In the genomic region with DNA sequence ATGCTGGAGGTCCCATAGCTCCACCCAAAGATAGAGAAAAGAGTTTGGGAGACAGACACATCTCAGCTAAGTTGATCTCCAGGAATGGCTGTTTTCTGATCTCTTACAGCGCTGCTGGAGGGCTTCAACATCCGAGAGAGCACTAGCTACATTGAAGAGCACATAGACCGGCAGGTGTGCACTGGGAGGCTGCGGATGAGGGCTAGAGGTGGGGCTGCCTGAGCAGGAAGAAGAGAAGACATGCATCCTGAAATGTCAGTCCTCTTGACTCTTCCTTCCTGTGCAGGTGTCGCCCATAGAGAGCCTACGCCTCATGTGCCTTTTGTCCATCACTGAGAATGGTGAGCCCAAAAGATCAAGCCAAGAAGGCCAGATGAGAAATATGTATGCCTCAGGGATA, we compare ENCODE assay signal across 20 mouse cellular contexts. TPM values are rescaled to one million over a fixed set of nuclear protein-coding genes. Genes with fewer than 3 reads are reported as not detected.
"Had no signal": no experiment of that assay in that cellular context is flagged by ENCODE, and none has a peak within 500 bp of the region (broad histone marks: within the 10 kb centered on the region; RNA-seq: fewer than 3 reads in every experiment).

No protein-coding gene starts in this region.

- H3K9ac ChIP-seq: limb, embryonic 13.5 days; liver, embryonic 13.5 days; liver, postnatal 0 days; lung, embryonic 14.5 days; midbrain, embryonic 13.5 days; neural tube, embryonic 13.5 days had no signal

- ATAC-seq: hindbrain, postnatal 0 days; inflammation-experienced regulatory T-cells, adult 6 months; intestine, embryonic 16.5 days; liver, postnatal 0 days; lung, postnatal 0 days; midbrain, embryonic 13.5 days; midbrain, embryonic 16.5 days had no signal

- H3K27ac ChIP-seq: hindbrain, postnatal 0 days; limb, embryonic 10.5 days; limb, embryonic 13.5 days; midbrain, embryonic 13.5 days; neural tube, embryonic 13.5 days had no signal

- H3K4me3 ChIP-seq: limb, embryonic 10.5 days; limb, embryonic 13.5 days; liver, embryonic 13.5 days; midbrain, embryonic 13.5 days; myocyte; neural tube, embryonic 13.5 days had no signal

- DNase-seq: kidney, adult 18-20 months; kidney, adult 9 months; kidney, postnatal 14 days; kidney, postnatal 4 days; liver; liver, embryonic 13.5 days; liver, postnatal 0 days; lung, embryonic 14.5 days; retina, postnatal 1 day; right cerebral cortex, postnatal 25 days had no signal

- H3K4me2 ChIP-seq: limb, embryonic 13.5 days; liver, embryonic 13.5 days; lung, embryonic 14.5 days; midbrain, embryonic 13.5 days; neural tube, embryonic 13.5 days had no signal

- H3K27me3 ChIP-seq: limb, embryonic 13.5 days; liver, embryonic 13.5 days; midbrain, embryonic 13.5 days; neural tube, embryonic 13.5 days had no signal

- H3K9me3 ChIP-seq: limb, embryonic 10.5 days; limb, embryonic 13.5 days; liver, embryonic 13.5 days; midbrain, embryonic 13.5 days; neural tube, embryonic 13.5 days had no signal

- H3K4me1 ChIP-seq: limb, embryonic 10.5 days; limb, embryonic 13.5 days; midbrain, embryonic 13.5 days; neural tube, embryonic 13.5 days had no signal

RNA-seq across cellular contexts. Expression of gene Ttll13, which starts 39.5 kb away (rescaled TPM):
- polyA plus RNA-seq: inflammation-experienced regulatory T-cells, adult 6 months had no signal
